Mouse (Mus musculus): Measurements from ENCODE around the gene Sri.

- TF ChIP-seq CTCF (IDR thresholded peaks at IDR 0.05; ENCODE audit: low read depth, low read length) (no peak), POLR2A (IDR thresholded peaks at IDR 0.05; ENCODE audit: extremely low read depth, insufficient read depth, low read length) (no peak)
These were observed 39.8 kb downstream of the Sri start for GRCm38 (mm10) chr5:8085661-8086060.
